Mouse (Mus musculus) lung, adult 2 months (tissue): ENCODE measurements around the gene Slc25a17.

Experiments
- CTCF ChIP-seq: fragments of 200-500 bp; IDR thresholded peaks from 2 replicates; pipeline ENCODE4 v1.5.1; 2011; ENCODE audit warnings: mild to moderate bottlenecking, low read length, control low read depth; ENCODE audit not compliant: insufficient read depth
- POLR2A ChIP-seq: fragments of 200-500 bp; IDR thresholded peaks from 2 replicates; pipeline ENCODE4 v1.6.1; 2011; ENCODE audit warnings: low read depth, mild to moderate bottlenecking, control low read depth, low read length, borderline replicate concordance; ENCODE audit errors: extremely low read depth

GRCm38 (mm10) chr15:81299549-81299948 is 61.1 kb downstream of the Slc25a17 start:
- TF ChIP-seq CTCF = no peak
- no peak for TF ChIP-seq POLR2A
